Mouse (Mus musculus): ENCODE measurements around the gene Acyp2. TPM values are rescaled to one million over a fixed set of nuclear protein-coding genes. Genes with fewer than 3 reads are reported as not detected.

Acyp2 gene
- polyA plus RNA-seq, 1 experiment from 2014 or later, result 9.1 TPM

DNA sequence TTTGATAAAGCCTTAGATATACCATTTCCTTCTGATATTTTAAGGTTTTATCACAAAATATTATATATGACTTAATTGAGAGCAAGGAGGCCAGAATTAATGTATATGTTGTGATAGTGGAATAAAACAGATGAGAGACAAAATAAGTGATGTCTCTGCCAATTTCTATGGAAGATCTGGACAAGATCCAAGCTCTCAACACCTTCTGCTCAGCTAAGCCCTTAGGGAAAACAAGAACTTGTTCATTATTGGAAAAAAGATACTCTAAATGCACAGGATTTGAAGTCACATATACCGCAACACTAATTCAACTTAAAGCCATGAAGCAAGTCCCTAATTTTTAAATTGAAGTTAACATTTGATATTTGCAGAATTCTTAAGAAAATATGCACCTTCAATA is 96.0 kb downstream of the Acyp2 start:
- no peaks in the 10 kb centered on the region for H3K27me3 ChIP-seq (ENCODE audit: insufficient read depth, poor library complexity, severe bottlenecking)
- H3K4me1 ChIP-seq (replicated peaks), result no peaks in the 10 kb centered on the region
- H3K36me3 ChIP-seq, result no peaks in the 10 kb centered on the region
- no peak overlapping the region for H3K4me3 ChIP-seq
- no peak overlapping the region for H3K27ac ChIP-seq
- 98% methylated on average over 1 of the region's 1 CpGs for WGBS
- DNase-seq (ENCODE audit: low spot score), result no peak
- no peaks in the 10 kb centered on the region for H3K9me3 ChIP-seq

DNA sequence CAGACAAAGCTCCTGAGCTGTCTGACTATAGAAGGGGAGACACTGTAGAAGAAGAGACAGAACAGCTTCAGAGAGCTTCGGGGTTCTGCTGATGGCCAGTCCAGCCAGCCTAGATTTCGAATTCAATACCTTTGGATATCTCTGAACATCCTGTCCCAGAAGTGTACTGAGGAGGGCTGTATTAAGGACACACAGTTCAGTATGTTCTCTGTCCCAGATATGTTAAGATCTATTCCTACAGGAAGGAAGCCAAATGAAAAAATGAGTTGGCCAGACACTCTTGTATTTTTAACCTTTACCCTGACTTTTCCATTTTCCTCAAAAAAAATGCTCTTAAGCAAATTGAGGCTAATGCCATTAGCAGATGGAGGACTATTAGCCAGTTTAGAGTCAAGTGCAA is 132.3 kb downstream of the Acyp2 start:
- DNase-seq (ENCODE audit: low spot score), result no peak
- H3K9me3 ChIP-seq, result no peaks in the 10 kb centered on the region
- no peaks in the 10 kb centered on the region for H3K4me1 ChIP-seq (replicated peaks)
- no peak overlapping the region for H3K4me3 ChIP-seq
- H3K27ac ChIP-seq, result no peak overlapping the region
- 84% methylated on average over 2 of the region's 2 CpGs for WGBS
- H3K27me3 ChIP-seq (ENCODE audit: insufficient read depth, poor library complexity, severe bottlenecking), result no peaks in the 10 kb centered on the region
- no peaks in the 10 kb centered on the region for H3K36me3 ChIP-seq

DNA sequence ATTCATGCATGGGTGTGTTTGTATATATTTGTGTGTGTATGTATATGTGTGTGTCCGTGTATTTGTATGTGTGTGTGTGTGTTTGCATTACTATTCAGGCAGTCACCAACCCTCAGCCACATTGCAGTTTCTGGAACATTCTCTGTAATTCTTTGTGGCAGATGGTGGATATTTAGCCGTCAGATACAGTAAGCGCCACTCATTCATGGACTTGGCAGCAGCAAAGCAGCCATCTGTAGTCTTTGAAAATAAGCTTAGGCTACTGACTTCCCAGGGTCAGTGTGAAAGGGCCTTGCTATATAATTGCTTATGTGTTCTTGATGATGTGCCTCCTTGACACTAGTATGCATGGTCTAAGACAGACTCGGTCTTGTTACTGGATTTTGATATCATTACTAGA is 141.2 kb downstream of the Acyp2 start:
- H3K4me1 ChIP-seq (replicated peaks), result no peaks in the 10 kb centered on the region
- H3K4me3 ChIP-seq, result no peak overlapping the region
- 94% methylated on average over 4 of the region's 4 CpGs for WGBS
- no peaks in the 10 kb centered on the region for H3K27me3 ChIP-seq (ENCODE audit: insufficient read depth, poor library complexity, severe bottlenecking)
- DNase-seq (ENCODE audit: low spot score), result no peak
- no peaks in the 10 kb centered on the region for H3K36me3 ChIP-seq
- no peak overlapping the region for H3K27ac ChIP-seq
- no peaks in the 10 kb centered on the region for H3K9me3 ChIP-seq

GRCm38 (mm10) chr11:30498738-30499355 is 150.5 kb downstream of the Acyp2 start:
- Histone ChIP-seq H3K9me3 (peaks cover 7% of the 10 kb centered on the region; the same call in 1 of the 2 replicates), H3K4me1 (replicated peaks) (no peaks in the 10 kb centered on the region), H3K36me3 (no peaks in the 10 kb centered on the region), H3K4me3 (no peak overlapping the region), H3K27ac (no peak overlapping the region), H3K27me3 (ENCODE audit: insufficient read depth, poor library complexity, severe bottlenecking) (no peaks in the 10 kb centered on the region)
- no peak for DNase-seq (ENCODE audit: low spot score)
- 83% methylated on average over 3 of the region's 3 CpGs for WGBS

- WGBS, result 62% methylated on average over 2 of the region's 2 CpGs
- no peak overlapping the region for H3K27ac ChIP-seq
- H3K9me3 ChIP-seq, result peaks cover 7% of the 10 kb centered on the region; the same call in 1 of the 2 replicates
- DNase-seq (ENCODE audit: low spot score), result no peak
- H3K36me3 ChIP-seq, result no peaks in the 10 kb centered on the region
- H3K4me1 ChIP-seq (replicated peaks), result no peaks in the 10 kb centered on the region
- H3K27me3 ChIP-seq (ENCODE audit: insufficient read depth, poor library complexity, severe bottlenecking), result no peaks in the 10 kb centered on the region
- H3K4me3 ChIP-seq, result no peak overlapping the region
These were observed 152.2 kb downstream of the Acyp2 start for GRCm38 (mm10) chr11:30497151-30497550.

DNA sequence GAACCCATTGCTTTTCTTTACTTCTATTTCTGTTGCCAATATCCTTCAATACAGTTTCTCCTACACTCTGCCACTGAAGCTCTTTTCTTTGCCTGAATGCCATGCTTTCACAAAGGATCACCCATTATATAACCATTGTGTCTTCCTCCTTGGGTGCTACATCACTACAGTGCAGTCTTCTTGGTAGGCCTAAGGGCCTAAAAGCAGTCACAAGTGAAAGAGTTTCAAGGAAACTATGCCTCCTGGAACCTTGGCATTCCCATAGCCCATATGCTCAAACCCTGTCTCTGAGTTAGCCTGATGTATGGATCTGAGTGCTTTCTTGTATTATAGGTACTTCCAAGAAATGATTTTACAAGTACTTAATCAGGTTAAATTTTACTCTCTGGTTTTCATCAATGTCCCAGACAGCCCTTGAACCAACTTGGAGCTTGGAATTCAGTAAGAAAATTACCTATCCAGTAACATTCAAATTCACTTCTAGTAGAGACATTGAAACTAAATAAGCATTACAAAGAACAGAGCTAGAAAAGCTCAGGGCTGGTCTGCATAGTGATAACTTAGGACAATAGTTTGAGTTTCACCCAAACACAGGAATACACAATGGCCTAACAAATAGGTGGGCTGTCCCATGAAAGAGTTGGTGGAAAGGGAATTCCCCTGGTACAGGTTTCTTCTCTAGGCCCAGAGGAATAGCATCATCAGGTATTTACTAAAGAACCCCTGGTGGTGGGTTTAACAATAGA is 157.7 kb downstream of the Acyp2 start:
- Histone ChIP-seq H3K9me3 (no peaks in the 10 kb centered on the region), H3K4me1 (replicated peaks) (no peaks in the 10 kb centered on the region), H3K4me3 (no peak overlapping the region), H3K27me3 (ENCODE audit: insufficient read depth, poor library complexity, severe bottlenecking) (no peaks in the 10 kb centered on the region), H3K27ac (no peak overlapping the region), H3K36me3 (no peaks in the 10 kb centered on the region)
- DNase-seq (ENCODE audit: low spot score), result no peak

DNA sequence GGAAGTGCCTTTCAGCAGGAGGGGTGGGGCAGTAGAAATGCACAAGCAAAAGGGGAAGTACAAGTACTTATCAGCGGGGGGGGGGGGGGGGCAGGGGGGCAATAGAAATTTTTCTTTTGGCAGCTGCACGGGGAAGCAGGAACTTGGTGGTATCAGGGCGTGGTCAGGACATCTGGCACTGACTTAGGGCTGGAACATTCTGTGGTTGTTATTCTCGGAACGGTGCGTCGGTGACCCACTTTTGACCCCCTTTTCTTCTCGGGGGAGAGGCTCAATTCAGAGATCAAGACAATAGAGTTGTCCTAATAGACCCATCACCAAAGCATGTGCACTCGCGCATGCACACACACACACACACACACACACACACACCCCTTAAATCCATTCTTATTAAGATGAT is 161.2 kb downstream of the Acyp2 start:
- no peaks in the 10 kb centered on the region for H3K27me3 ChIP-seq (ENCODE audit: insufficient read depth, poor library complexity, severe bottlenecking)
- H3K4me1 ChIP-seq (replicated peaks), result no peaks in the 10 kb centered on the region
- no peak overlapping the region for H3K4me3 ChIP-seq
- H3K27ac ChIP-seq, result no peak overlapping the region
- H3K9me3 ChIP-seq, result no peaks in the 10 kb centered on the region
- no peaks in the 10 kb centered on the region for H3K36me3 ChIP-seq
- WGBS, result 68% methylated on average over 10 of the region's 10 CpGs
- DNase-seq (ENCODE audit: low spot score), result no peak

- 92% methylated on average over 4 of the region's 4 CpGs for WGBS
- H3K4me3 ChIP-seq, result no peak overlapping the region
- no peak overlapping the region for H3K27ac ChIP-seq
- H3K9me3 ChIP-seq, result no peaks in the 10 kb centered on the region
- H3K36me3 ChIP-seq, result no peaks in the 10 kb centered on the region
- H3K4me1 ChIP-seq (replicated peaks), result no peaks in the 10 kb centered on the region
- H3K27me3 ChIP-seq (ENCODE audit: insufficient read depth, poor library complexity, severe bottlenecking), result no peaks in the 10 kb centered on the region
- no peak for DNase-seq (ENCODE audit: low spot score)
These were observed 166.1 kb downstream of the Acyp2 start for GRCm38 (mm10) chr11:30483286-30483685.

- H3K27ac ChIP-seq, result peak within 1 kb of the TSS; percentile 85
- no peaks in the 10 kb centered on the region for H3K9me3 ChIP-seq
- peak; percentile 93 for DNase-seq (ENCODE audit: low spot score)
- H3K4me3 ChIP-seq, result peak within 1 kb of the TSS; percentile 52
- WGBS, result 9% methylated on average over 17 of the region's 17 CpGs
- H3K27me3 ChIP-seq (ENCODE audit: insufficient read depth, poor library complexity, severe bottlenecking), result 0 out of 2 replicates have a peak, but pooled peaks cover 8% of the 10 kb centered on the region
- peaks cover 14% of the 10 kb centered on the region for H3K4me1 ChIP-seq (replicated peaks)
- no peaks in the 10 kb centered on the region for H3K36me3 ChIP-seq
These were observed 177.4 kb downstream of the Acyp2 start, which contains the start of gene 4930505A04Rik for GRCm38 (mm10) chr11:30471751-30472593. Gene 4930505A04Rik (minus strand): TSS chr11:30471827.

GRCm38 (mm10) chr11:30471187-30471586 is 178.2 kb downstream of the Acyp2 start:
- DNase-seq (ENCODE audit: low spot score), result no peak
- Histone ChIP-seq H3K4me3 (no peak overlapping the region), H3K27me3 (ENCODE audit: insufficient read depth, poor library complexity, severe bottlenecking) (0 out of 2 replicates have a peak, but pooled peaks cover 8% of the 10 kb centered on the region), H3K9me3 (no peaks in the 10 kb centered on the region), H3K36me3 (no peaks in the 10 kb centered on the region), H3K27ac (peak overlapping the region; percentile 85; the same call in 1 of the 2 replicates), H3K4me1 (replicated peaks) (peaks cover 14% of the 10 kb centered on the region)
- 80% methylated on average over 8 of the region's 8 CpGs for WGBS

All from hindbrain, embryonic 10.5 days (tissue).